Mouse (Mus musculus): ENCODE data around the gene Snx33.
A peak's percentile ranks its signal among the peaks of the same experiment; 100 is the strongest.
"Not testable (repeated sequence)": the region's sequence is repeated elsewhere in the genome, so short reads cannot be mapped to it uniquely, and the experiment has no call there.

Snx33 gene

GRCm38 (mm10) chr9:56925291-56926024, 2.7 kb downstream of the Snx33 start:
- no peak for DNase-seq (ENCODE audit: low read depth)

- peak; percentile 80 for DNase-seq (ENCODE audit: low read depth)
These were observed 3.5 kb downstream of the Snx33 start for GRCm38 (mm10) chr9:56924651-56925027.

GRCm38 (mm10) chr9:56923841-56924650, 4.1 kb downstream of the Snx33 start:
- DNase-seq (ENCODE audit: low read depth): no peak

- DNase-seq (ENCODE audit: low read depth): no peak
These were observed 5.4 kb downstream of the Snx33 start for GRCm38 (mm10) chr9:56922746-56923145.

- no peak for DNase-seq (ENCODE audit: low read depth)
These were observed 9.7 kb downstream of the Snx33 start for GRCm38 (mm10) chr9:56918466-56918865.

- DNase-seq (ENCODE audit: low read depth): no peak
These were observed 11.0 kb downstream of the Snx33 start for GRCm38 (mm10) chr9:56917131-56917530.

GRCm38 (mm10) chr9:56915695-56916410, 12.3 kb downstream of the Snx33 start:
- no peak for DNase-seq (ENCODE audit: low read depth)

- no peak for DNase-seq (ENCODE audit: low read depth)
These were observed 13.1 kb downstream of the Snx33 start for GRCm38 (mm10) chr9:56915116-56915515.

- peak; percentile 80 for DNase-seq (ENCODE audit: low read depth)
These were observed 14.2 kb downstream of the Snx33 start for GRCm38 (mm10) chr9:56913991-56914390.

GRCm38 (mm10) chr9:56911017-56911416, 17.2 kb downstream of the Snx33 start:
- DNase-seq (ENCODE audit: low read depth): no peak

- not testable (repeated sequence) for DNase-seq (ENCODE audit: low read depth)
These were observed 18.2 kb downstream of the Snx33 start for GRCm38 (mm10) chr9:56909991-56910390.

- no peak for DNase-seq (ENCODE audit: low read depth)
These were observed 20.6 kb downstream of the Snx33 start for GRCm38 (mm10) chr9:56907549-56907948.

- DNase-seq (ENCODE audit: low read depth): no peak
These were observed 24.5 kb downstream of the Snx33 start for GRCm38 (mm10) chr9:56903662-56904061.

GRCm38 (mm10) chr9:56901187-56901586, 27.0 kb downstream of the Snx33 start:
- no peak for DNase-seq (ENCODE audit: low read depth)

- DNase-seq (ENCODE audit: low read depth): no peak
These were observed 27.6 kb downstream of the Snx33 start for GRCm38 (mm10) chr9:56900571-56900970.

- no peak for DNase-seq (ENCODE audit: low read depth)
These were observed 28.1 kb downstream of the Snx33 start for GRCm38 (mm10) chr9:56900060-56900459.

- DNase-seq (ENCODE audit: low read depth): no peak
These were observed 28.8 kb downstream of the Snx33 start for GRCm38 (mm10) chr9:56899409-56899808.

- DNase-seq (ENCODE audit: low read depth): no peak
These were observed 31.4 kb downstream of the Snx33 start for GRCm38 (mm10) chr9:56896779-56897178.

GRCm38 (mm10) chr9:56894006-56894405, 34.2 kb downstream of the Snx33 start:
- no peak for DNase-seq (ENCODE audit: low read depth)

GRCm38 (mm10) chr9:56893313-56893712, 34.9 kb downstream of the Snx33 start:
- no peak for DNase-seq (ENCODE audit: low read depth)

GRCm38 (mm10) chr9:56892111-56892510, 36.1 kb downstream of the Snx33 start:
- DNase-seq (ENCODE audit: low read depth): no peak

- no peak for DNase-seq (ENCODE audit: low read depth)
These were observed 36.6 kb downstream of the Snx33 start for GRCm38 (mm10) chr9:56891517-56892011.
